Mouse (Mus musculus): ENCODE measurements around the gene Ucp3.
A peak's percentile ranks its signal among the peaks of the same experiment; 100 is the strongest.
"Not testable (repeated sequence)": the region's sequence is repeated elsewhere in the genome, so short reads cannot be mapped to it uniquely, and the experiment has no call there.

The Ucp3 gene

GRCm38 (mm10) chr7:100473846-100474454 lies 1.2 kb downstream of the Ucp3 start:
- DNase-seq (ENCODE audit: low read depth, low spot score): no peak

GRCm38 (mm10) chr7:100474680-100475079 lies 1.9 kb downstream of the Ucp3 start:
- DNase-seq (ENCODE audit: low read depth, low spot score): peak; percentile 21

- DNase-seq (ENCODE audit: low read depth, low spot score): no peak
Measured at GRCm38 (mm10) chr7:100479100-100479822, 6.5 kb downstream of the Ucp3 start.

- peak; percentile 18 for DNase-seq (ENCODE audit: low read depth, low spot score)
Measured at GRCm38 (mm10) chr7:100479823-100480164, 7.0 kb downstream of the Ucp3 start.

GRCm38 (mm10) chr7:100480175-100480574 lies 7.4 kb downstream of the Ucp3 start:
- DNase-seq (ENCODE audit: low read depth, low spot score): no peak

- not testable (repeated sequence) for DNase-seq (ENCODE audit: low read depth, low spot score)
Measured at GRCm38 (mm10) chr7:100482046-100482445, 9.3 kb downstream of the Ucp3 start.

GRCm38 (mm10) chr7:100484493-100484892 lies 11.7 kb downstream of the Ucp3 start:
- no peak for DNase-seq (ENCODE audit: low read depth, low spot score)

GRCm38 (mm10) chr7:100487301-100487700 lies 14.5 kb downstream of the Ucp3 start:
- no peak for DNase-seq (ENCODE audit: low read depth, low spot score)

- DNase-seq (ENCODE audit: low read depth, low spot score): no peak
Measured at GRCm38 (mm10) chr7:100488474-100489048, 15.8 kb downstream of the Ucp3 start.

GRCm38 (mm10) chr7:100492391-100493116 lies 19.8 kb downstream of the Ucp3 start:
- peak; percentile 55 for DNase-seq (ENCODE audit: low read depth, low spot score)

GRCm38 (mm10) chr7:100493117-100493483 lies 20.3 kb downstream of the Ucp3 start, which contains the start of gene Ucp2:
Ucp2 (plus strand) TSS chr7:100493337.
- peak; percentile 92 for DNase-seq (ENCODE audit: low read depth, low spot score)

GRCm38 (mm10) chr7:100493484-100494414 lies 21.0 kb downstream of the Ucp3 start:
- DNase-seq (ENCODE audit: low read depth, low spot score): peak; percentile 74

GRCm38 (mm10) chr7:100494415-100494831 lies 21.6 kb downstream of the Ucp3 start:
- peak; percentile 61 for DNase-seq (ENCODE audit: low read depth, low spot score)

- no peak for DNase-seq (ENCODE audit: low read depth, low spot score)
Measured at GRCm38 (mm10) chr7:100495042-100495441, 22.3 kb downstream of the Ucp3 start.

- DNase-seq (ENCODE audit: low read depth, low spot score): peak; percentile 94
Measured at GRCm38 (mm10) chr7:100495581-100496251, 22.9 kb downstream of the Ucp3 start.

GRCm38 (mm10) chr7:100496371-100496770 lies 23.6 kb downstream of the Ucp3 start:
- DNase-seq (ENCODE audit: low read depth, low spot score): no peak

- DNase-seq (ENCODE audit: low read depth, low spot score): no peak
Measured at GRCm38 (mm10) chr7:100496791-100497190, 24.0 kb downstream of the Ucp3 start.

GRCm38 (mm10) chr7:100497402-100497801 lies 24.6 kb downstream of the Ucp3 start:
- peak; percentile 57 for DNase-seq (ENCODE audit: low read depth, low spot score)

- DNase-seq (ENCODE audit: low read depth, low spot score): no peak
Measured at GRCm38 (mm10) chr7:100497982-100498381, 25.2 kb downstream of the Ucp3 start.

- DNase-seq (ENCODE audit: low read depth, low spot score): no peak
Measured at GRCm38 (mm10) chr7:100499465-100499864, 26.7 kb downstream of the Ucp3 start.

Data from R1 (cell line).